Mouse (Mus musculus): ENCODE results near the gene Gm49369.
"Not testable (repeated sequence)": the region's sequence is repeated elsewhere in the genome, so short reads cannot be mapped to it uniquely, and the experiment has no call there.

The Gm49369 gene

DNA sequence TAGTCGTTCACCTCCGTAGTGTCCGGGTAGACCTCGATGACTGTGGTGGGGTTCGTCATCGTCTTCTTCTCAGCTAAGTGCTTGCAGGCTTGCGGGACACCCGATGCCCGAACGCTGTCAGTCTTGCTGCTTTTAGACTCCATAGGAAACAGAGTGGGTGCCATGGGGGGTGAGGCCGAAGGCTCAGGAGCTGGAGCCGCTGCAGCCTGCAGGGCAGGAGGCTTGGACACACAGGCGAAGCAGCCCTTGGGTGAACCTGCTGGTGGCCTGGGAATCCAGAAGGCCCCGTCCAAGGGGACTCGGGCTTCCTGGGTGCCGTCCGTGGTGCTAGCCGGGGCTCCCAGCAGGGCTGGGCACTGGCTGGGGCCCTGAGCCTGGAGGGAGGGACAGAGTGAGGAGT, 11.5 kb downstream of the Gm49369 start:
- DNase-seq, result no peak

DNA sequence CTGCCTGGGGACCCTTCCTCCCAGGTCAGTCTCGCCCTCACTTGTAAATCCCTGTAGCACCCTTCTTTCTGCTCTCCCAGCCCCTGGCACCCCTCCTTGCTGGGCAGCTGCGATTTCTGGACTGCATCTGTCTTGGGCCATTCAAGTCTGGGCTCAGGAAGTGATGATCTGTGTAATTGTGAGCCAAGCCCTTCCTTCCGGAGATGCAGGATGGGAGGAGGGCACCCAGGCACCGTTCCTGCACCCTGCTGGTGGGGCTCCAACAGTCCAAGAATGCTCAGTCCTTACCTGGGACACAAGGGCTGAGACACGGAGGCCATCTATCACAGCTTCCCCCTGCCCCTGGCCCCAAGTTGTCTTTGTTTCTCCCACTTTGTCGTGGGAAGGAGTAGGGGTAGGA, 12.6 kb downstream of the Gm49369 start:
- no peak for DNase-seq

GRCm38 (mm10) chr7:142368856-142369255, 13.6 kb downstream of the Gm49369 start:
- no peak for DNase-seq

- DNase-seq, result no peak
Measured at GRCm38 (mm10) chr7:142363107-142363506, 19.4 kb downstream of the Gm49369 start.

GRCm38 (mm10) chr7:142360743-142361142, 21.7 kb downstream of the Gm49369 start:
- DNase-seq, result no peak

DNA sequence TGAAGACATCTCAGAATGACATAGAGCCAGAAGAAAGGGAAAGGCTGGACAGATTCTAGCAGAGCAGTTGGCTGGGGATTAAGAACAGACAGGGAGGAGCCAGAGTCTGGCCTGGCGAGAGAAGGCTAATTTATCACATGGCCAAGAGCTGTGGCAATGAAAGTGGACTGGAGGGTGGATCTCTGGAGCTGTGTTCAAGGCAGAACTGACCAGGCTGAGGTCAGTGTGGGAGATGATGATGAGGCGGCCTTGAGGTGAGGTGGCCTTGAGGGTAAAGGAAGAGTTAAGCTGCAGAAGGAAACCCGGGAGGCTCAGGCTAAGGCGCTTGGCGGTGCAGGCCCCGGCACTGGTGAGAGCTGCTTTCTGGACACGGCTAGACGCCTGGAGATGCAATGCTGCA, 23.3 kb downstream of the Gm49369 start:
- no peak for DNase-seq

GRCm38 (mm10) chr7:142357566-142357965, 24.9 kb downstream of the Gm49369 start:
- no peak for DNase-seq

- no peak for DNase-seq
Measured at GRCm38 (mm10) chr7:142354661-142355233, 27.7 kb downstream of the Gm49369 start.

DNA sequence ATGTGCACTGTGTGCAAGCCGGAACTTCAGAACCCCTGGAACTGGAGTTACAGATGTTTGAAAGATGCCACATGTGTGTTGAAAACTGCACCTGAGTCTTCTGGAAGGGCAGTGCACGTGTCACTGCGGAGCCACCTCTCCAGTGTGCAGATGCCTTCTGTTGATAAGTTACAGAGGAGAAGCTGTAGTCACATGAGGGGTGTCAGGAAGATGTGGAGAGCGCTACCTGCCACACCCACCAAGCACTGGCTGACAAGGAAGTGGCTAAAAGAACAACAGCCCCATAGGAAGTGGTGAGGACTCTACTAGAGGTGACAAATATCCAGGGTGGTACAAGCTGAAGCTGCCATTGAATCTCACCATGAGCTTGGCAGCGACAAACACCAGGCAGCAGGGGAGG, 28.6 kb downstream of the Gm49369 start:
- DNase-seq, result no peak

GRCm38 (mm10) chr7:142351569-142351968, 30.9 kb downstream of the Gm49369 start:
- DNase-seq, result no peak

DNA sequence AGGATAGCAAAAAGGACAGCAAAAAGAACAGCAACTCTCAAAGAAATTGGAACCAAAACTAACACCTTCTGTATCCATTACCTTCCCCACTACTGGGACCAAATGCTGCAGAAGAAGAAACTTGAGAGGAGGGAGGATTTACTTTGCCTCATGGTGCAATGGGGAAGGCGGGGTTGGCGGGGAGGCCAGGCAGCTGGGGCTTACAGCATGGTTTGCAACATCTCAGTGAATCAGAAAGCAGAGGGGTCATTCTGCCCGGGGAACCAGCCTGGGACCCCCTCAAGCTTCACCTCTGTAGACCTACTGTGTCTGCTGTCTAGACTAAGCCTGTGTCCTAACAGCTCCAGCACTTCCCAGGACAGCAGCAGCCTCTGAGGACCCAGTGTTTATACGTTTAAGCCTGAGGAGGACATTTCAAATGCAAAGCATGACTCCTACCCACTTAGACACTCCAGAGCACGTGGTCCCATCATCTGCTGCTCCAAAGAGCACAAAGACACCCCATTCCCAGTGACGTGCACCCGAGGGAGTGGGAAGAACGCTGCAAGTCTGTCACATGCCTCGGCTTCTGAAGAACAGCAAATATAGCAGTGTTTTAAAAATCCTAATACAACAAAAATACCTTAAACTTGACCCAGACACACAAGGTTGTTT, 33.0 kb downstream of the Gm49369 start:
- peak in 1 of 2 experiments; percentile 35 for DNase-seq

DNA sequence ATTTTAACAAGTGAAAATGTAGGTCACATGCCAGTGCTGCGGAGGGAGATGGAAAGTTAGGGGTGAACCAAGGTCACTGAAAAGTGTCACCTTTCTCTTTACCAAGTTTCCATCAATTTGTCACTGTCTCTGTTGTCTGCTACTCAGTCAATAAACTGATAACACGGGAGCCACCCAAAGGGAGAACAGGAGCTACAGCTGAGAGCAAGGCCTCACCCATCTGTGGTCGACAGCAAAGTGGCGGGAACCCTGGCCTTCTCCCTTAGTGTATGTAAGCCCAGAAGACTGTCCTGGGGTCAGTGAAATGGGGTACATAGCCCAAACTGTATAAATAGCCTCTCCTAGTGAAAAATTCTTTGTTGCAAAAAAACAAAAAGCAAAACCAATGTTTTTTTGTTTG, 34.9 kb downstream of the Gm49369 start:
- DNase-seq, result no peak

DNA sequence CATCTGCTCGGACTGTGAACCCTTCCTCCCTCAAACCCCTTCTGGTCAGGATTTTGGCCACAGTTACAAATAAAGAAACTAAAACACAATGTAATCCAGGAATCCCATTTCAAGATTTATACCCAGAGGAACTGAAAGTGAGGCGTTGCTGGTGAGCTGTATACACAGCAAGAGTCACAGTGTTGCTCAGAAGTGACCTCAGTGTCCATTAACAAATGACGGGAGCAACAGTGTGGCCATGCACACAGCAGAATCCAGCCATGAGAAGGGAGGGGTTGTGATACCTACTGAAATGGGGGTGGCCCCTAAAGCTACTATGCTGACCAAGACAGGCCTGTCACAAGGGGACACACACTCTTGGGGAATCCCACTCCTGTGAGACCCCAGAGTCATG, 40.2 kb downstream of the Gm49369 start:
- no peak for DNase-seq

GRCm38 (mm10) chr7:142341564-142342246, 40.8 kb downstream of the Gm49369 start:
- DNase-seq, result no peak

DNA sequence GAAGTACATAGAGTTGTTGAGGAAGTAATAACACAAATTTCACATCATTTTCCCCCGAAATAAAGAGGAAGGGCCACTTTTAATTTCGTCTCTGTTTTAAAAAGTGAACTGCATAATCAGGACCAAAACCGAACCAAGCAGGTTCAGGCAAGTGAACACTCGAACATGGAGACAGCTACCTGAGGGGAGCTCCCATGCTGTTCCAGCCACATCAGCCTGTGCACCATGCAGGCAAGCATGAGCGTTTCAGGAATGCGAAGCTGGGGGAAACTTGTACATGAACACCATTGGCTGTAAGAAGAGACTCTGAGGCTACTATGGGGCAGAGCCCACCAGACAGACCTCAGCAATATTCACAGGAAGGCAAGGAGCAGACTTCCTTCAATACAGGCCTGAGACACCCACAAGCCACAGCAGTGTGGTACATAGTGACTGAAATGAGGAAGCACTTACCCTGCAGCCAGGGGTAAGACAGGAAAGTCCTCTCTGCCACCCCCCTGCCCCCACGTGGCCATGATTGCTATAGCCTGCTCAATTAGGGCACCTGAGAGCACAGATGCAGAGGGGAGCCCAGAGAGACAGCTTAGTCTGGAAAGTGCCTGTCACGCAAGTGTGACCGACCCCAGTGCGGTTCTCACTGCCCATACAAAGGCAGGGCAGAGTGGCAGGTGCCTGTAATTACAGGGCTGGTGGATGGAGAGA, 42.0 kb downstream of the Gm49369 start:
- peak in 1 of 2 experiments; percentile 38 for DNase-seq

GRCm38 (mm10) chr7:142335151-142335550, 47.3 kb downstream of the Gm49369 start:
- no peak for DNase-seq

DNA sequence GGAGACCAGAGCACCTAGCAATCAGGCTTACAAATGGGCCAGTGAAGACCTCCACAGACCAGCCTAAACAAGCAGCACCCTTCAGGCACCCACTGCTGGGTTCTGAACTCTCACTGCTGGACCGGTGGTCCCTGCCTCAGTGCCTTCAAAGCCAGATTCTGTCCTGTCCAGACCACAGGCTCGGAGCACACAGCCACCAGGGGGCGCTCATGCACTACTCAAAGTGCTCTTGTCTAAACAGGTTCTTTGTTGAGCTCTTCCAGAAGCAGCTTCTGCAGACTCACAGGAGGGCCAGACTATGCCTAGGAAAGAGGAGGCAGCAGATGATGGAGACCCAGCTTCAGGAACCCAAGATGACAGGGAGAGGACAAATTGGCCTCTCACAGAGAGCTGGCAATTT, 48.2 kb downstream of the Gm49369 start:
- peak; percentile 96 for DNase-seq

- not testable (repeated sequence) for DNase-seq
Measured at GRCm38 (mm10) chr7:142332741-142333140, 49.7 kb downstream of the Gm49369 start.

GRCm38 (mm10) chr7:142331281-142331680, 51.2 kb downstream of the Gm49369 start:
- no peak for DNase-seq

DNA sequence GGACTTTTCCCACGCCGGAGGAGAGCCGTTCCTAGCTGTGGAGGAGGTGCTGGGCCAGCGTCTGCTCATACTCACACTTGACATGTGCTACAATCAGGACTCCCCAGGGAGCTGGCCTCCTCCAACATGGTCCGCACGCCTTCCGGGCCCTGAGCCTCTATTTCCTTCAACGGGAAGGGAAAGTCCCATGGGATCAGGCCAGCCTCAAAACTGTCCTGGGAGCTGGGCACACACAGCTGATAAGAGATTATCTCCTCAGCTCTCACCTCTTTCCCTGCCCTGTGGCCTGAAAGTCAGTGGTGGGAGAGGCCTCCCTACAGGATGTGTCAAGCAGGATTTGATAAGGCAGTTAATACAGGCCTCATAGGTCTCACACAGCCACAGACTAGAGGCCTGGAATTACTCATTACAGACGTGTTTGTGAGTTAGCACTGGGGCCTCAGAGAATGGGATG, 52.2 kb downstream of the Gm49369 start:
- DNase-seq, result peak; percentile 75 to 84

GRCm38 (mm10) chr7:142328507-142328906, 54.0 kb downstream of the Gm49369 start:
- DNase-seq, result no peak

- DNase-seq, result peak in 1 of 2 experiments; percentile 15
Measured at GRCm38 (mm10) chr7:142326714-142327445, 55.6 kb downstream of the Gm49369 start.
